Mouse (Mus musculus) hindbrain, embryonic 11.5 days (tissue): ENCODE data around the gene Lhx8. TPM values are rescaled to one million over a fixed set of nuclear protein-coding genes. Genes with fewer than 3 reads are reported as not detected.

Source experiments
- ATAC-seq: fragments of 200-750 bp; cut with Nextera tagmentation; 2 replicates; pipeline ENCODE4 v1.8.0; 2017; ENCODE audit warnings: mild to moderate bottlenecking, moderate TSS enrichment, moderate library complexity; ENCODE audit not compliant: low FRiP score
- DNase-seq: peaks from one replicate; pipeline ENCODE4 v3.0.0-alpha.2; 2015; ENCODE audit warnings: low spot score
- H3K27ac ChIP-seq: fragments of 300-500 bp; sonication (generic); 2 replicates; pipeline ENCODE4 v1.5.1; 2014; ENCODE audit warnings: mild to moderate bottlenecking, low read depth, low read length
- H3K27me3 ChIP-seq: fragments of 300-500 bp; sonication (generic); 2 replicates; pipeline ENCODE4 v1.6.1; 2014; ENCODE audit warnings: mild to moderate bottlenecking, low read length, moderate library complexity, mixed read lengths; ENCODE audit not compliant: control insufficient read depth, insufficient read depth
- H3K36me3 ChIP-seq: fragments of 300-500 bp; sonication (generic); 2 replicates; pipeline ENCODE4 v1.6.1; 2014; ENCODE audit warnings: mild to moderate bottlenecking, low read length, moderate library complexity, mixed read lengths; ENCODE audit not compliant: control insufficient read depth, insufficient read depth
- H3K4me1 ChIP-seq: fragments of 300-500 bp; sonication (generic); replicated peaks from 2 replicates; pipeline ENCODE4 v1.6.1; 2014; ENCODE audit warnings: low read length, mixed read lengths; ENCODE audit not compliant: control insufficient read depth, insufficient read depth
- H3K4me2 ChIP-seq: fragments of 300-500 bp; sonication (generic); replicated peaks from 2 replicates; pipeline ENCODE4 v1.6.1; 2014; ENCODE audit warnings: mild to moderate bottlenecking, low read depth, low read length
- H3K4me3 ChIP-seq: fragments of 300-500 bp; sonication (generic); 2 replicates; pipeline ENCODE4 v1.5.1; 2014; ENCODE audit warnings: low read depth, low read length
- H3K9ac ChIP-seq: fragments of 300-500 bp; sonication (generic); 2 replicates; pipeline ENCODE4 v1.6.1; 2014; ENCODE audit warnings: low read depth, low read length
- H3K9me3 ChIP-seq: fragments of 300-500 bp; sonication (generic); 2 replicates; pipeline ENCODE4 v1.6.1; 2016; ENCODE audit warnings: low read length; ENCODE audit not compliant: control insufficient read depth
- WGBS: fragments of 180-500 bp; shearing (Covaris S2); extraction: QIAGEN DNeasy Blood & Tissue Kit; methylation state at CpG from one replicate; pipeline ENCODE4 v1.1.7; 2014; 5-methylcytosine and 5-hydroxymethylcytosine counted together
- polyA plus RNA-seq: library from polyadenylated mRNA; unstranded; fragments of >200 nt; fragmentation: Nextera tagmentation; extraction: Ambion mirVana; gene quantifications from 2 replicates; pipeline ENCODE4 v1.2.1, GENCODE M21; 2014

The Lhx8 gene
- polyA plus RNA-seq, 1 experiment from 2014 or later: 1.2 TPM

DNA sequence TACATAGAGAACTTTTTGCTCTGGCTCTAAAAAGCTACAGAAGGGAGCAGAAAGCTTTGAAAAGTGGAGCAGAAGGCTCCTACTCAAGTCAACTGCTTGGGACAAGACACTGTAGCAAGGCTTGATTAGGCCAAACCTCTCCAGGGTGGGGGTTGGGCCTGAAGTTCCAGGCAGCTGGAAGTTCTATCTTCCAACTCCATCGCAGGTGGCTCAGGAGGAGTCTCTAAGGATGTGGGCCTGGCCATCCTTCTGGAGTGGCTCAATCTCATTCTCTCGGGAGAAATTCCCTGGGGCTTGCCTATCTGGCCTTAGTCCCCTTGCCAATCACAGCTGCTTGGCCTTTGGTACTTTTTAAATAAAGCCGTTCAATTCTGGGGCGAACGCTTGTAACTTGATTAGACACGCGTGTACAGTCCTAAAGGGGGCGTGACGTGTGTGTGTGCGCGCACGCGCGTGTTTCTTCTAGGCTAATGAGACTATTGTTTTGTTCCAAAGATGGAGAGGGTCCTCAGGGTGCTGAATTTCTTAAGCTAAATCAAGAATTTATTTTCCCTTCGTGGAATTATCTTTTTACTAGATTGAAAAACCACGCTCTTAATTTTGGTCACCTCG, 9.3 kb upstream of the Lhx8 start:
- no peak overlapping the region for H3K27ac ChIP-seq
- H3K4me2 ChIP-seq: no peak overlapping the region
- WGBS: 67% methylated on average over 17 of the region's 17 CpGs
- peaks cover 23% of the 10 kb centered on the region for H3K27me3 ChIP-seq
- ATAC-seq (peak; percentile 59), DNase-seq (no peak)
- no peaks in the 10 kb centered on the region for H3K9me3 ChIP-seq
- H3K9ac ChIP-seq: no peak overlapping the region
- H3K36me3 ChIP-seq: no peaks in the 10 kb centered on the region
- no peaks in the 10 kb centered on the region; the same call in 1 of the 2 replicates for H3K4me1 ChIP-seq
- no peak overlapping the region for H3K4me3 ChIP-seq

DNA sequence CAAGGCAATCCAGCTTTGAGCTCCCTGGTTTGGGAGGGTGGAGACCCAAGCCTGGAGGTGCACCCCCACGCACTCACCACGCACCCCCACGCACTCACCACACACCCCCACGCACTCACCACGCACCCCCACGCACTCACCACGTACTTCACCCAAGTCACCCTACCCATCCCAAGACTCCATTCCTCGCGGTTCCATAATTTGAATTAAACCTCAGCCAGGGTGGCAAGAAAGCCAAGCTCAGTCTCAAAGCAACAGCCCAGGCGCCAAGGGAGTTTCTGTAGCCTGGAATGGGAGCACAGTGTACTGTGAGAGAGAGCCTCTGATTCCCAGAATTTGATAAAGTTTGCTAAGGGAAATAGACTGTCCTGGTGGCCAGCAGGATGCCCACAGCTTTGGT, 4.3 kb upstream of the Lhx8 start:
- no peak overlapping the region for H3K27ac ChIP-seq
- DNase-seq: no peak
- H3K4me3 ChIP-seq: no peak overlapping the region
- H3K9me3 ChIP-seq: no peaks in the 10 kb centered on the region
- H3K27me3 ChIP-seq: peaks cover 59% of the 10 kb centered on the region
- H3K36me3 ChIP-seq: no peaks in the 10 kb centered on the region
- ATAC-seq: no peak
- peaks cover 5% of the 10 kb centered on the region for H3K4me1 ChIP-seq
- no peak overlapping the region for H3K9ac ChIP-seq
- WGBS: 2% methylated on average over 10 of the region's 10 CpGs
- no peak overlapping the region for H3K4me2 ChIP-seq

DNA sequence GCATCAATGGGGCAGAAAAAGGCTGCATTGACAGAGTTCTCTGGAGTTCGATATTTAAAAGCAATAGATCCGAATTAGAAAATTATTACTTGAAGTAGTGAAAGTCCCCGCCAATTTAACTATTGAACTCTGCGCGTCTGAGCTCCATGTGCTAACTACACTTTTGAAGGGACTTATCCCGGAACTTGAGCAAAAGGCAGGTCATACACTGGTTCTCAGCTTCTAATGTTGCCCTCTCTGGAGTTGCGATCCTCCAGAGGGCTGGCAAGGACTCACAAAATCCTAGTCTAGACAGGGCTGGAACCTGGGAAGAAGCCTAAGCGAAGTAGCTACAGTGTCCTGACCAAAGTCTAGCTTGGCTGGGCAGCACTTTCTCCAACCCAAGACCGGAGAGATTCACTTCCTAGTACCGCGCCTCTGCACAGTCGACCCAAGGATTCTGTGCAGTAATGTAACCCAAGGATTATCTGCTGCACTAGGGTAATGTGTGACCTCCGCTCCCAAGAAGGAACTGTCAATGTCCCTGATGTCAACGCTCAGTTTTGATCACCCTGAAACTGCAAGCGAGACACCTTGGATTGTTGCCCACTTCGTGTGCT, 3.0 kb upstream of the Lhx8 start:
- no peaks in the 10 kb centered on the region for H3K9me3 ChIP-seq
- WGBS: 0% methylated on average over 16 of the region's 16 CpGs
- no peak overlapping the region for H3K9ac ChIP-seq
- no peaks in the 10 kb centered on the region for H3K36me3 ChIP-seq
- H3K4me1 ChIP-seq: peaks cover 12% of the 10 kb centered on the region
- H3K4me2 ChIP-seq: no peak overlapping the region
- no peak overlapping the region for H3K27ac ChIP-seq
- DNase-seq (peak; percentile 62), ATAC-seq (no peak)
- H3K4me3 ChIP-seq: no peak overlapping the region
- H3K27me3 ChIP-seq: peaks cover 65% of the 10 kb centered on the region

DNA sequence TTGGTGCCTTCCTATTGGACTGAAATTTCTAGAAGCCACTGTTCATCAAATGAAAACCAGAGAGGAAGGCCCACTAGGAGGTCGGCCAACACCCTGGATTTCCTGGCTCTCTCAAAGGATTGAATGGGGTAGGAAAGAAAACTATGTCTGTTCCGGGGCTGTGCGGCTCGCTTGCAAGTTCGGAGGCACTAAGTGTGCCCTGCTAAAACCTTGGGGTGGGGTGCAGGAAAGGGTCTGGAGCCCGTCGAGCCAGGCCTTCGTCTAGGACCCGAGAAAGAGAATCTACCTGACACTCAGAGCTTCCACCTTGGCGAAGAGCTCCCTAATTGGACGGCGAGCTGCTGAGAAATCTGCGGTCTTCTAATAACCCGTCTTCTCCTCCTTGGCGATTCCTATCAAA, 2.5 kb upstream of the Lhx8 start:
- Histone ChIP-seq H3K4me2 (no peak overlapping the region), H3K9ac (no peak overlapping the region), H3K27ac (no peak overlapping the region), H3K27me3 (peaks cover 70% of the 10 kb centered on the region), H3K9me3 (no peaks in the 10 kb centered on the region), H3K4me3 (no peak overlapping the region), H3K36me3 (no peaks in the 10 kb centered on the region), H3K4me1 (peaks cover 15% of the 10 kb centered on the region)
- DNase-seq (peak; percentile 64), ATAC-seq (no peak)
- WGBS: 2% methylated on average over 15 of the region's 15 CpGs

DNA sequence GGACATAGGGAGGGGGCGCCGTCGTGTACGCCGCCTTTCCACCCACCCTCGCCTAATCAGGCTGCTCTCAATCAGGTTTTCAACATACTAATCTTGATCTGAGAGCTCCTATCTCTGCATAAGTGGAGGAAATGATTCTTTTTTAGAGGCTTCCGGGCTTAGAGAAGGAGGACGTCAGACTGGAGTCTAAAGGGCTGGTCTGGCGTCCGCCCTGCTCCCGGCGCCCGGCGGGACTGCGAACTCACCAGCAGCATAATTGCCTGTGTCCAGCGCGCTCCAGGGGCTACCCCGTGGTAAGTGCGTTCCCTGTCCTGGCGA, 1.7 kb upstream of the Lhx8 start:
- H3K9ac ChIP-seq: no peak overlapping the region

DNA sequence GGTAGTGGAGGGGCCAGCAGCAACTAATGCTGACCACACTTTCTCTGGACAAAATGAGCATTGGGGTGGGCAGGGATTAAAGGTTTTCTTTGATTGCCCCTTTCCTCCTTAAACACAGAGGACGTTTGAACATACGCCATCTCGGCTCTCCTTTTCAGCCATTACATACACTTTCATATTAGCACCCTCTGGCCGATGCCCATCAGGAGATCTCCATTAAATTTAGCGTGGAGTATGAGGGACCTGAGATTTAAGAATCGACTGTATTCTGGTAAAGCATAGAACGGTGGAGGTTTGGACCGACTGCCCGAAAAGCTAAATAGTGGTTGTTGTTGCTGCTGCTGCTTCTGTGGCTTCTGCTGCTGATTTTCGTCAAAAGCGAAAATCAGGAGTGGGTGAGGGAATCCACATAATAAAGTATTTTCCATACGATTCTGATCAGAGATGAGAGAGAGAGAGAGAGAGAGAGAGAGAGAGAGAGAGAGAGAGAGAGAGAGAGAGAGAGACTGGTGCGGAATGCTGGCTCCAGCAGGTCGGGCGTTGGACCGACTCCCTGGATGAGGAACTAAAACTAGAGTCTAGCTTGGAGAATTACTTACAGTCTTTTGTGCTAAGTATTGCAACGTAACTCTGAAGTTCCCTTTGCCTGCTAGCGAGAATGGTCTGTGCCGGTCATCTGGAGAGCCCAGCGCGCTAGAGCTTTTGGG, 1.2 kb upstream of the Lhx8 start:
- Histone ChIP-seq H3K4me1 (peaks cover 16% of the 10 kb centered on the region), H3K36me3 (no peaks in the 10 kb centered on the region), H3K9me3 (no peaks in the 10 kb centered on the region), H3K27me3 (peaks cover 74% of the 10 kb centered on the region), H3K4me3 (0 out of 2 replicates have a peak overlapping the region, but pooled peaks have one; percentile 6), H3K9ac (no peak overlapping the region), H3K27ac (no peak overlapping the region), H3K4me2 (no peak overlapping the region; the same call in 1 of the 2 replicates)
- DNase-seq (peak; percentile 65), ATAC-seq (no peak)
- WGBS: 3% methylated on average over 21 of the region's 21 CpGs

More for the DNA sequence above, 1.7 kb upstream of the Lhx8 start:
- no peak overlapping the region for H3K27ac ChIP-seq
- DNase-seq: no peak
- H3K4me1 ChIP-seq: peaks cover 16% of the 10 kb centered on the region
- no peaks in the 10 kb centered on the region for H3K36me3 ChIP-seq
- H3K27me3 ChIP-seq: peaks cover 72% of the 10 kb centered on the region
- WGBS: under 1% methylated on average over 20 of the region's 20 CpGs
- no peaks in the 10 kb centered on the region for H3K9me3 ChIP-seq
- H3K4me3 ChIP-seq: peak overlapping the region; percentile 6; the same call in 1 of the 2 replicates
- no peak for ATAC-seq
- H3K4me2 ChIP-seq: no peak overlapping the region; the same call in 1 of the 2 replicates

DNA sequence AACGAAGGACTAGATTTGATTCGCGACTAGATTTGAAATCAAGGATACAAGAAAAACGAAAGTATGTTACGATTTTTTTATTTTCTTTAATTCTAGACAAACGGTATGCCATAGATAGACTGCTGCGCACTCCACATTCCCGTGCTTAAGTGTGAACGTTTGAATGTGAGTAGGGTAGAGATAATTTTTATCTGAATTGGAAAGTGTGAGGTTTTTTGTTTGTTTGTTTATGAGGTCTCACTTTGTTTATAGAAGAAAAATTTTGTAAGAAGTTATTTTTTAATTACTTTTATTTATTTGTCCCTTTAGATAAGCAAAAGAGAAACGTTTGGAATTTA, 513 bp upstream of the Lhx8 start:
- peaks cover 79% of the 10 kb centered on the region for H3K27me3 ChIP-seq
- no peak overlapping the region for H3K4me3 ChIP-seq
- H3K4me2 ChIP-seq: no peak overlapping the region
- H3K36me3 ChIP-seq: no peaks in the 10 kb centered on the region
- ATAC-seq: no peak
- H3K9me3 ChIP-seq: no peaks in the 10 kb centered on the region
- no peak overlapping the region for H3K27ac ChIP-seq
- H3K4me1 ChIP-seq: peaks cover 16% of the 10 kb centered on the region
- WGBS: 1% methylated on average over 10 of the region's 10 CpGs
- H3K9ac ChIP-seq: no peak overlapping the region
- no peak for DNase-seq

DNA sequence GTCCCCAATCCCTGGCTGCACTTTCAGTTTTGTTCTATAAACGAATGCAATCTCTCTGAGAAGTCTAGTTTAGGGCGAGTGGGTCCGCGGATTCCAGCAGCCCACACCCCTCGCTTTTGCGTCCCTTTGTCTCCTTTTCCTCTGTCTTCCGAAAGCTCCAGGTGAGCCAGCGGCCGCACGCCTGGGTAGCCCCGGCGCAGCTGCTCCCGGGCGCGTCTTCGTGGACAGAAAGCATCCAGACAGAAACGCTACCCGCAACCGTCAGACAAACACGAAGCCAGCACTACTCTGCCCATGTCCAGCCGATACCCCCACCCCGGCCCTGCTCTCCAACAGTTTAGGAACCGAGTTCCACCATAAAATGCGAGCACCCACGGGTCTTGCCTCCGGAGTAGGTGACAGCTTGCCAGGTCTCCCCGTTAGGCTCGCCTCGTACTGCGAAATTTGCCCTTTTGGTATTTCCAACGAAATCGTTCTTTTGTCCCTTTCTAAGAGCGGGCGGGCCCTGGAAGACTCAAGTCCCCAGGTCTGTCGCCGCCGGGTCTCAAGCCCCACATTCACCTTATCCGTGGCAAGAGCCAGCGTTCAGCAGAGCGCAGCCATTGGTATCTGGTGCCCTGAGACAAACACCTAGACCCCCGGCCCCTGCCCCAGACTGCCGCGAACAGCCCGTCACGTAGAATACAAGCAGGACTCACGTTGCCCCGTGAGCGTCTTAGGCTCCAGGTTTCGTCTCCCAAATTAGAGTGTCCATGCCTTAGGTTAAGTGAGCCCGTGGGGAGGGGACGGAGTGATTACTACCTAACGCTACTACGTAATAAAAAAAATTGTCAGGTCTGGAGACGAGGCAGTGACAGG, 907 bp downstream of the Lhx8 start:
- peaks cover 16% of the 10 kb centered on the region for H3K4me1 ChIP-seq
- under 1% methylated on average over 54 of the region's 54 CpGs for WGBS
- H3K9ac ChIP-seq: no peak overlapping the region
- H3K27me3 ChIP-seq: peaks cover 73% of the 10 kb centered on the region
- H3K4me3 ChIP-seq: peak overlapping the region; percentile 17
- H3K27ac ChIP-seq: no peak overlapping the region
- H3K9me3 ChIP-seq: no peaks in the 10 kb centered on the region
- H3K36me3 ChIP-seq: no peaks in the 10 kb centered on the region
- H3K4me2 ChIP-seq: peak overlapping the region; percentile 21; the same call in 1 of the 2 replicates
- ATAC-seq (no peak), DNase-seq (peak; percentile 76)
